Mouse (Mus musculus): ENCODE measurements around the gene Gm49378. TPM values are rescaled to one million over a fixed set of nuclear protein-coding genes. Genes with fewer than 3 reads are reported as not detected.
A peak's percentile ranks its signal among the peaks of the same experiment; 100 is the strongest.

The Gm49378 gene
- total RNA-seq (2014; fragmentation: Nextera tagmentation): 7.2 and 10.9 TPM in 2 replicates
- 2.9 and 4.6 TPM in 2 replicates for total RNA-seq (2017)
- polyA plus RNA-seq (2012): 2.4 TPM in 1 of 2 replicates, not detected in the other

DNA sequence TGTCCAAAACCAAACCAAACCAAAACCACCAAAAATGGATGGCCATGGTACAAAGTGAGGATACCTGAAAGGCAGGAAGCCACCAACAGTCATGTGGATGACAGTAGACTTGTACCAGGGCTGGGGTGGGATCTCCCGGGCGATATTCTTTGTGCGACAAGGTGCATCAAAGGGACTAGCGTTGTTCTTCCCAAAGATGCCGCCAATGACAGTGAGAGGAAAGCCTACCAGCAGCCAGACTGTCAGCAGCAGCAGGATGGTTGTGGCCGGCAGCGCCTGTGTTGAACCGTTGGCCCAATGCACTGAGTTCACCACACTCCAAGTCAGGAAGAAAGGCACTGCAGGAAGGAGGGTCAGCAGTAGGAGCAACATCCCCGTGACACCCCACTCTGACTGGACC, at the start of gene Gm49378:
Gm49378 (minus strand) TSS at position 101 of the 400 bp plus-strand sequence.
- DNase-seq (ENCODE audit: low spot score) (no peak), ATAC-seq (ENCODE audit: extremely low read depth, insufficient number of reproducible peaks, low FRiP score, poor library complexity, severe bottlenecking) (no peak)
- TF ChIP-seq GATA2 (IDR thresholded peaks at IDR 0.05; ENCODE audit: borderline replicate concordance, low read depth, low read length) (no peak), CTCF (IDR thresholded peaks at IDR 0.05; ENCODE audit: low read depth, low read length) (no peak), GATA1 (IDR thresholded peaks at IDR 0.05; ENCODE audit: borderline replicate concordance, low read length) (no peak), POLR2AphosphoS5 (IDR thresholded peaks at IDR 0.05; ENCODE audit: insufficient replicate concordance, low read depth, low read length) (no peak), TAL1 (conservative IDR thresholded peaks at IDR 0.05; ENCODE audit: low read depth, low read length) (no peak)
- Histone ChIP-seq H3K4me3 (ENCODE audit: low read depth, low read length) (no peak within 1 kb of the TSS), H3K27me3 (ENCODE audit: insufficient read depth, low read length) (no peaks in the 10 kb centered on the region), H3K9me3 (replicated peaks) (no peaks in the 10 kb centered on the region), H3K36me3 (replicated peaks) (peaks cover 86% of the 10 kb centered on the region), H3K4me1 (ENCODE audit: insufficient read depth, low read depth, low read length) (peaks cover 72% of the 10 kb centered on the region)

DNA sequence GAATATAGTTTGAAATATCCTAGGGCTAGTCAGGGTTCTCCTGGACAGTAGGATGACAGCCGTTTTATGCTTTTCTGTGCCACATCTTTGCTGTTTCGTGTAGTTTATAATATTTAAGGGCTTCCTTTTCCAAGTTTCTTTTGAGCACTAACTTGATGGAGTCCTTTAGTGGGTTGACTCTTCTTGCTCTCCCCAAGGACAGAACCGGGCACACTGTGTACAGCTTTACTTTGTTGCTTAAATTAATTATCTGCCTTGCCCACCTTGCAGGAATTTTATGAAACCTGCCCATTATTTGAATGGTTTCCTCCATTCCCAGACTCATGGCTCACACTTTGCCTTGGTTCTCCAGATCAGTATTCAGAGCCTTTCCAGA, 44.4 kb upstream of the Gm49378 start:
- H3K4me3 ChIP-seq (ENCODE audit: low read depth, low read length): peak overlapping the region; percentile 87
- ATAC-seq (ENCODE audit: extremely low read depth, insufficient number of reproducible peaks, low FRiP score, poor library complexity, severe bottlenecking) (no peak), DNase-seq (ENCODE audit: low spot score) (no peak)

DNA sequence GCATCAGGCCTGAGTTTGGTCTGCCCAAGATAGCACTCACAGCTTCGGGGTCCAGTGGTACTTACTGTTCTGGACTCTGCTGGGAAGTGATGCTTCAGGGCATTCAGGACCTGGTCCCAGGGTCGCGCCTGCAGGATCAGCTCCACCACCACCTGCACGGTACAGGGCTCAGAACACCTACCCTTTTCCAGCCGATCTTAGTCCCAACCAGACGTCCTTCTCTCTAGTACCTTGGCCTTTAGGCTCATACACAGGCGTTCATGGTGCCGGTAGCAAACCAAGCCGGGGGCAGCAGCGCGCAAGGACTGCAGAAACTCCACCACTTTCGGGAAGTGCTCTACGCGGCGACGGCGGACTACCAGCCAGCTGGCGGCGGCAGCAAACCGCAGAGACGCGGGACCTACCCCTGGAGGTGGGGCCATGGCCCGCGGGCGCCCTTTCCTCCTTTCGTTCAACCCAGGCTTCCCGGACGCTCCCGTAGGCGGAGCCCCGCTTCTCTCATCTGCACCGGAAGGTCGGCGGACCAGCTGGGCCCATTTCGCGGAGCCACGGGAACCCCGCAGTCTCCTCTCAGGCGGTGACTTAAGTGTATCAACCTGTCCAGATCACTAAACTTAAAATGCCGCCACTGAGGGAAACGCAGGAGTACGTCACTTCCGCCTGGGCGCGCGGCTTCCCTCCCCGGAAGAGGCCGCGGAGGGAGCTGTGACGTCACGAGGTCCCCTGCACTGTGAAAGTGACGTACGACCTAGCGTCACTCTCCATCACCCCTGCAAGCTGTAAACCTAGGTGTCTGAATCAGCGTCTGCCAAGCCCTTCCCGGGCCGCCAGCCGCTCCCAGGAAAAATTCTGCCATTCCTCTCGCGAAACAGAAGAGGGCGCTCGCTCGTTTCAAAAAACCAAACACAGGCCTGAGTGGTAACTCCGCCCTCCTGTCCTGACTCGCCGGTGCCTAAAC, 43.7 kb upstream of the Gm49378 start, which contains the start of gene Tinf2:
Tinf2 (minus strand) TSS at position 661 of the 958 bp plus-strand sequence.
- TF ChIP-seq POLR2AphosphoS5 (IDR thresholded peaks at IDR 0.05; ENCODE audit: insufficient replicate concordance, low read depth, low read length): no peak
- no peak for TF ChIP-seq CTCF (IDR thresholded peaks at IDR 0.05; ENCODE audit: low read depth, low read length)
- TF ChIP-seq GATA2 (IDR thresholded peaks at IDR 0.05; ENCODE audit: borderline replicate concordance, low read depth, low read length): no peak
- TF ChIP-seq GATA1 (IDR thresholded peaks at IDR 0.05; ENCODE audit: borderline replicate concordance, low read length): no peak
- TF ChIP-seq TAL1 (conservative IDR thresholded peaks at IDR 0.05; ENCODE audit: low read depth, low read length): no peak
- ATAC-seq (ENCODE audit: extremely low read depth, insufficient number of reproducible peaks, low FRiP score, poor library complexity, severe bottlenecking): peak; percentile 95
- Histone ChIP-seq H3K4me3 (ENCODE audit: low read depth, low read length) (peak within 1 kb of the TSS; percentile 87), H3K36me3 (replicated peaks) (peaks cover 47% of the 10 kb centered on the region), H3K4me1 (ENCODE audit: insufficient read depth, low read depth, low read length) (peaks cover 34% of the 10 kb centered on the region), H3K27me3 (ENCODE audit: insufficient read depth, low read length) (no peaks in the 10 kb centered on the region), H3K9me3 (replicated peaks) (no peaks in the 10 kb centered on the region)
- DNase-seq (ENCODE audit: low spot score): peak; percentile 88

More for the DNA sequence above, 44.4 kb upstream of the Gm49378 start:
- Histone ChIP-seq H3K9me3 (replicated peaks) (no peaks in the 10 kb centered on the region), H3K36me3 (replicated peaks) (peaks cover 40% of the 10 kb centered on the region), H3K27me3 (ENCODE audit: insufficient read depth, low read length) (0 out of 2 replicates have a peak, but pooled peaks cover 3% of the 10 kb centered on the region), H3K4me1 (ENCODE audit: insufficient read depth, low read depth, low read length) (peaks cover 34% of the 10 kb centered on the region)
- TF ChIP-seq CTCF (IDR thresholded peaks at IDR 0.05; ENCODE audit: low read depth, low read length) (no peak), GATA1 (IDR thresholded peaks at IDR 0.05; ENCODE audit: borderline replicate concordance, low read length) (no peak), POLR2AphosphoS5 (IDR thresholded peaks at IDR 0.05; ENCODE audit: insufficient replicate concordance, low read depth, low read length) (no peak), GATA2 (IDR thresholded peaks at IDR 0.05; ENCODE audit: borderline replicate concordance, low read depth, low read length) (no peak), TAL1 (conservative IDR thresholded peaks at IDR 0.05; ENCODE audit: low read depth, low read length) (no peak)

DNA sequence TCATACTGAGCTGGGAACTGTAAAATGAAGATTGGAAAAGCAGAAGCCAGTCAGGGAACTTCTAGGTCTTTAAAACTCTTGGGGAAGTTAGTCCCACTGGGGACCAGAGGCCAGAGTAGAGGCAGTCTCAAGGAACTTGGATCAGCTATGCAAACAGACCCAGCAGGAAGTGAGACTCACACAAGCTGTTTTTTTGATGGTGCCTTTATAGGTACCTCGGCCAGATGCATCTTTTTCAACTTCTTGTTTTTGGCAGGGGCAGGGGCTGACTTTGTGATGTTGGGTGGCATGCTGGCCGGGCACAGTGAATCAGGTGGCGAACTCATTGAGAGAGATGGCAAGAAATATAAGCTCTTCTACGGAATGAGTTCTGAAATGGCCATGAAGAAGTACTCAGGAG, 39.9 kb upstream of the Gm49378 start:
- ATAC-seq (ENCODE audit: extremely low read depth, insufficient number of reproducible peaks, low FRiP score, poor library complexity, severe bottlenecking) (no peak), DNase-seq (ENCODE audit: low spot score) (no peak)
- no peaks in the 10 kb centered on the region for H3K27me3 ChIP-seq (ENCODE audit: insufficient read depth, low read length)

DNA sequence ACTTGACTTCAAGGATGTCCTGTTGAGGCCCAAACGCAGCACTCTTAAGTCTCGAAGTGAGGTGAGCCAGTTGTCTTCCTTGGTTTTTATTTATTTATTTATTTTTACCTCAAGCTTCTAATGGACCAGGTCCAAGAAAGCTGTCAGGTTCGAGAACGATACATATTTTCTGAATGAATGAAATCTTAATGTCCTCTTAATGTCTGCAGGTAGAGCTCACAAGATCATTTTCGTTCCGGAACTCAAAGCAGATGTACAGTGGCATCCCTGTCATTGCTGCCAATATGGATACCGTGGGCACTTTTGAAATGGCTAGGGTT, 35.0 kb upstream of the Gm49378 start:
- H3K4me3 ChIP-seq (ENCODE audit: low read depth, low read length): peak overlapping the region; percentile 76
- no peaks in the 10 kb centered on the region for H3K9me3 ChIP-seq (replicated peaks)
- TF ChIP-seq CTCF (IDR thresholded peaks at IDR 0.05; ENCODE audit: low read depth, low read length) (no peak), GATA2 (IDR thresholded peaks at IDR 0.05; ENCODE audit: borderline replicate concordance, low read depth, low read length) (no peak), GATA1 (IDR thresholded peaks at IDR 0.05; ENCODE audit: borderline replicate concordance, low read length) (no peak), POLR2AphosphoS5 (IDR thresholded peaks at IDR 0.05; ENCODE audit: insufficient replicate concordance, low read depth, low read length) (no peak), TAL1 (conservative IDR thresholded peaks at IDR 0.05; ENCODE audit: low read depth, low read length) (no peak)
- DNase-seq (ENCODE audit: low spot score) (no peak), ATAC-seq (ENCODE audit: extremely low read depth, insufficient number of reproducible peaks, low FRiP score, poor library complexity, severe bottlenecking) (no peak)
- peaks cover 61% of the 10 kb centered on the region for H3K36me3 ChIP-seq (replicated peaks)
- H3K27me3 ChIP-seq (ENCODE audit: insufficient read depth, low read length): no peaks in the 10 kb centered on the region
- peaks cover 41% of the 10 kb centered on the region for H3K4me1 ChIP-seq (ENCODE audit: insufficient read depth, low read depth, low read length)

More for the DNA sequence above, 39.9 kb upstream of the Gm49378 start:
- TF ChIP-seq GATA2 (IDR thresholded peaks at IDR 0.05; ENCODE audit: borderline replicate concordance, low read depth, low read length) (no peak), POLR2AphosphoS5 (IDR thresholded peaks at IDR 0.05; ENCODE audit: insufficient replicate concordance, low read depth, low read length) (no peak), TAL1 (conservative IDR thresholded peaks at IDR 0.05; ENCODE audit: low read depth, low read length) (no peak), GATA1 (IDR thresholded peaks at IDR 0.05; ENCODE audit: borderline replicate concordance, low read length) (no peak), CTCF (IDR thresholded peaks at IDR 0.05; ENCODE audit: low read depth, low read length) (no peak)
- Histone ChIP-seq H3K9me3 (replicated peaks) (no peaks in the 10 kb centered on the region), H3K36me3 (replicated peaks) (peaks cover 69% of the 10 kb centered on the region), H3K4me1 (ENCODE audit: insufficient read depth, low read depth, low read length) (peaks cover 45% of the 10 kb centered on the region), H3K4me3 (ENCODE audit: low read depth, low read length) (no peak overlapping the region)
